Mouse (Mus musculus) heart, postnatal 4 days (tissue): ENCODE measurements around the gene Rps6ka5. TPM values are rescaled to one million over a fixed set of nuclear protein-coding genes. Genes with fewer than 3 reads are reported as not detected.

Experiments
- DNase-seq: peaks from one replicate; pipeline ENCODE4 v3.0.0; 2021
- total RNA-seq, 2 experiments: library from RNA; stranded (reverse); gene quantifications; 2 replicates each; pipeline ENCODE4 v1.2.3; 2021

Gene Rps6ka5
- total RNA-seq, 2 experiments from 2014 or later = 11.1 to 11.6 TPM

DNA sequence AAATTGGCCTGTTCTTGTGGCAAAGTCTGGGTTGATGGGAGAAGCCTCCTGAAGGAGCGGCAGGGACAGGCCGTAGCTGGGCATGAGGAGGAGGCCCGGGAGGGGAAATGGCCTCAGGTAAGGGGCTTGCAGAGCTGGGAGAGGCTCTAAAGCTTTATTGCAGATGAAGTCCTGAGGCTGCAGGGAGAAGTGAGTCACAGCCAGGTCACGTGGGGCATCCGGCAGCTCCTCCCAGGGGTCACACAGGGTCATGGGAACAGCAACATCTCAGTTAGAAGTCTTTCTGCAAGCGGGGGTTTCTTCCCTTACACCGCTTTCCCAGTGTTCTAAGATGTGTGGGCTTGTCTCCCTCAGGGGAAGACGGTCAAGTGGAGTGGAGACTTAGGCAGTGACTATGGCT, 197.6 kb downstream of the Rps6ka5 start:
- peak; percentile 76 for DNase-seq

DNA sequence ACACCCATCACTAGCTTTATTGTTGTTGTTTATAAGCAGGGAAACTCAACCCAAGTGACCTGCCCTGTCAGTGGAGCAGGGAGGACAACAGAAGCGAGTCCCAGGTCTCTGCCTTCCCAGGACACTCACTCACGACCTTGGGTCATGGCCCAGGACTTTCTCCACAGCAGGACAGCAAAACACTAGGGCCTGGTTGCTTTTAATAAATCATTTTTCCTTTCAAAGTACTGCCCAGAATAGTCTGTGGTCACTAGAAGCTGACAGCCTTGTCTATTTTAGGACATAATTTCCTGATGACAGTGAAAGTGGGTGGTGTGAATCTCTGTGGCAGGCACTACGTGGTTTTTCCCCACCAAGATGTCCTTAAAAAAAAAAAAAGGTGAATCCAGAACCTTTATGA, 198.5 kb downstream of the Rps6ka5 start:
- peak; percentile 12 for DNase-seq

DNA sequence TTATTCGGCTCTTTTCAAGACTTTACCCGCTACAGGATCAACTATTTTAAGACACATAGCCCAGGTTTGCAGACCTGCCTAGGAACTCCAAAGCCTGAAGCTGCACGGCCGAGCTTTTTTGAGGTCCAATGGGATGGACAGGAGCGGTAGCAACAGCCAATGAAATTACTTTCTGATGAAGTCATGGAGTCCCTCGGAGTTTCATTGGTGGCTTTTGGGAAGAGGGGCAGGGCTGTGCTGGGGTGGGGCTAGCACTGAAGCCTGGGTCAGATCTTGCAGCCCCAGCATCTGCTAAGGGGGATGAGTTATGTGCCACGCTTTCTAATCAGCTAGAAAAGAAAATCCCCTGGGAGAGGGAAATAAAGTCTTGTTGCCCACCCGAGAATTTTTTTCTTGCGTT, 199.0 kb downstream of the Rps6ka5 start:
- peak; percentile 83 for DNase-seq

DNA sequence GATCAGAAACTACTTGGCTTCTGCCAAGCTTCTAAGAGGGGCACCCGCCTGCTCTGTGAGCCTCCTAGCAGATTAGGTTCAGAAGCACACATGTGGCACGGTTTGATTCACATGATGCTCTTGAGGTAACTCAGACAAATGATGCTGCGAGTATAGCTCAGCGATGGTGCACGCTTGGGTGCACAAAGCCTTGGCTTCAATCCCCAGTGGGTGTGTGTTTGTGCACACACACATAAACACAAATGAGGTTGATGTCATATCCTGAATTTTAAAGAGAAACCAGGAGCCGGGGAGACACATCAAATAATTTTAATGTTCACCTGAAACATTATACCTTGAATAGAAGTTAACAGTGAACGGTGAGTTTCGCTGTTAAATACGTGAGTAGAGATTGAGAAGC, 199.5 kb downstream of the Rps6ka5 start:
- peak; percentile 13 for DNase-seq

DNA sequence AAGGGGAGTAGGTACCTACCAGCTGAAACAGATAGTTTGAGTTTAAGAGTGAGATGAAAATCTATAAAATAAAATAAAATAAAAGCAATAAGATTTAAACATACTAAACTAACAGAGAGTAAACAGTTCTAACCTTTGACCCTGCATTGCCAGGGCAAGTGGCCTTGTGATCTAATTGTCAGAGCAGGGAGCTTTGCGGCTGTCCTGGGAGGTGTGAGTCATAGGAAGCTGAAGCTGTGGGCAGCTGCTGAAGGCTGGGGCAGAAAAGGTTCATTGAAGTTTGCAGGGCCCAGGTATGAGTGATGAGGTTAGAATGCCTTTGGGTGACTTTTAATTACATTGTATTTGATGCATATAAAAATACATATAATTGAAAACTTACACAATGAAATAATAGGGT, 200.8 kb downstream of the Rps6ka5 start:
- no peak for DNase-seq

DNA sequence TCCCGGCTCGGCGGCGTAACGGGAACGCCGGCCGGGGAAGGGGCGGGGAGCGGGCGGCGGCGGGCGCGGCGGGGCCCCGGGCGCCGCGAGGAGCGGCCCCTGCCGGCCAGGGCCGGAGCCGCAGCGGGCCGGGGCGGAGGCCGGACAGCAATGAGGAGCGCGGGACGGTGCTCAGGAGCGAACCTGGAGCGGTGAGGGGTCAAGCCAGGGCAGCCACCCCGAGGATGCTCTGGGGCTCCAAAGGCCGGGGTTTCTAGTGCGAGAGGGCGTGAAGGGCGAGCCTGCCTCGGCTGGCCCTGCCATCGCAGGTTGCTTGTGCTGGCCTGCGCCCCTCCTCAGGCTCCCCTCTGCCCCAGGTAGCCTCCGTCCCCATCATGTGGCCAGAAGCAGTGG, 206.0 kb downstream of the Rps6ka5 start, which contains the start of gene Ttc7b:
Ttc7b (minus strand) TSS at position 33 of the 393 bp plus-strand sequence.
- peak; percentile 71 for DNase-seq

DNA sequence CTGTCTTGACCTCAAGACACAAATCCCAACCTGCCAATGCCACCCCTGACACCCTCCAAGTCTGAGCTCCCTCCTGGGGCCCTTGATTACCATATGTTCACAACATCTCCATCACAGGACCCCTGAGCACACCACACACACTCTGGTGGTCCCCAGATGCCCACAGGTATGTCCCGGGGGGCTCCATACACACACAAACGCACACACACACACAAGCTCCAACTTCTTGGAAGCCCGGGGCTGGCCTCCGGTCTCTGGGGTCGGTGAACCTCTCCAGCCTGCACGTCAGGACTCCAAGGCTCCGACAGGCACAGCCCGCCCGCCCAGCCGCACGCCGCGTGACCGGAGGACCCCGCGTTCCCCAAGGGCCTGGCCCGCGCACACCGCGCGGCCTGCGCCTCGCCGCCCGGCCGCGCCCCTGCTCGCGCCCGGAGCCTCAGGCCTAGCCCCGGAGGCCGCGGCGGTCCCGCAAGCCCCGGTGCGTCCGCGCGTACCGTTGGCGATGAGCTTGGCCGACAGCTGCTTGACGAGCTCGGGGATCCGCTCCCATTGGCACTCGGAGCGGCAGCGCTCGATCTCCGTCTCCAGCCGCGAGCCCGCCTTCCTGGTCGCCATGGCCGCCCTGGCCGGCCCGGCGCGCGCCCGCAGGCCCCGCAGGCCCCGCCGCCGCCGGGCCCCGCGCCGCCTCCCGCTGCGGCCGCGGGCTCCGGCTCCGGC, 206.5 kb downstream of the Rps6ka5 start:
- DNase-seq = peak; percentile 69

DNA sequence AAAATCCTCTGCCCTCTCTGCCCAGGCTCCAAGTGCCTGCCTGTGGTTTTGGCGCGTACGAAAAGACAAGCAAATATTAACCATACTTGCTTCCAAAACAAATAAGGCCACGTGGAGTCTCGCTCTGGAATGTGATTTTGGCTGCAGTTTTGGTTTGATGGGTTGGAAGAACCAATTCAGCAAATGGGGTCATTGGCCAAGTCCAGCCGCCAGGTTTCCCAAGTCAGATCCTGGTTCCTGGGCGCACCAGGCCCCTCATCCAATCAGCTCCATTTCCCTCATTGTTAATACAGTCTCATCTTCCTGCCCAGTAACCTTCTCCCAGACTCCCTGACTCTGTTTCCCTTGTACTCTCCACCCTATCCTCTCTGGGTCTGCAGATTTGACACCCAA, 207.1 kb downstream of the Rps6ka5 start:
- peak; percentile 32 for DNase-seq

DNA sequence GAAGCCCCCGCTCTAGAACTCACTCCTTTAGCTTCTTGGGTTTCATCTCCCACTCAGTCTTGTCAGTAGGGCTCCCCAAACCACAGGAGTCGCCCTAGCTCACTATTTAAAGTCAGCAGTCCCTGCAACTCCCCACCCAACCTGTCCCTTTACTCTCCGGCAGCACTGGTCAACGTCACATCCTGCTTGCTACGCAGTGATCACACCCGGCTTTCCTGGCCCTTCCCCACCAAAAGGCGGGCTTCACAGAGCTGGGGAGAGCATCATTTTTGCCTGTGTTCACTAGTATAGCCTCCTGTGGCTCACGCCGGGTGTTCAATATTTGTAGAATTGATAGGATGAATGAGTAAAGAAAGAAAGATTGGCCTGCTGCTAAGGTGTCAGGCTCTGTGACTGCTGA, 209.4 kb downstream of the Rps6ka5 start:
- no peak for DNase-seq

DNA sequence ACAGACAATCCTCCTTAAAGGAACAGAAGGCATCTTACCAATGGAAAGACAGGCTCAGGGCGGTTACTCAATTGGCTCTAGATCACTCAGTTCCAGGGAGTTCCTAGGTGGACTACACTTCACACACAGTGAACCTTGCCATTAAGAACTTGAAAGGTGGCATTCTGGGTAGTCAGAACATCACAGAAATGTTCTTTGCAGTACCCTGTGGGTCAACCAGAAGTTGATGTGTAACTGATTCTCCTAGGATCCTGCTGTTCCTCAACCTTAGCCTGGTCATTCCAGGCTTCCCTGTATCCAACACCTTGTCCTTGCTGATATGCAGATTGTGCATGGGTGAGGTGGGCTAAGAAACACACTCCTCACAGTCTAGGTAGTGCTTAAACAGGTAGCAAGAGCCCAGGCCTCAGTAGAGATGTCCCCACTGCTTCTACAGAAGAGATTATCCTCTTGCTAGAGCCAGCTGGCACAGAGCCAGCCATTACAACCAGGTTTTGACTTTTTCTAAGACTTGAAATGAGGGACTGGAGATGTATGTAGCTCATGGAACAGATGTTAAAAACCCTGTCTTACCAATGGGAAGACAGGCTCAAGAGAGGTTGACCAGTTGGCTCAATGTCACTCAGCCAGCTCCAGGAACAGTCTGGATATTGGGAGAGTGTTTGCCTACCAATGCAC, 210.5 kb downstream of the Rps6ka5 start:
- DNase-seq = no peak

DNA sequence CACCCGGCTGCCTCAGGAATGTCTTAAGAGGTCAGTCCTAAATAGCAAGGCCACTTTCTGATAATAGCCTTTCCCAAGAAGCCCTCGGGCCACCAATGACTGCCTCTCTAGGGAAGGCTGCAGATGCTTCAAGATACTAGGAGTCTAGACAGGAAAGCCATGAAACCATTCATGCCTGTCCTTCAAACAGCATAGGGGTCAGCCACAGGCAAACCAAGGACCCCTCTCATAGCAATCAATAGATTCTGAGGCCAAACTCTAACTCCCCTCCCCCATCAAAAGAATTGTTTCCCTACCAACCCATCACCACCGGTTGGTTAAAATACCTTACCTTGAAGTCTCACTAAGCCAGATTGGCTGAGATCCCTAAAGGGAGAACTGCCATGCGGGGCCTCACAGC, 211.3 kb downstream of the Rps6ka5 start:
- DNase-seq = no peak

DNA sequence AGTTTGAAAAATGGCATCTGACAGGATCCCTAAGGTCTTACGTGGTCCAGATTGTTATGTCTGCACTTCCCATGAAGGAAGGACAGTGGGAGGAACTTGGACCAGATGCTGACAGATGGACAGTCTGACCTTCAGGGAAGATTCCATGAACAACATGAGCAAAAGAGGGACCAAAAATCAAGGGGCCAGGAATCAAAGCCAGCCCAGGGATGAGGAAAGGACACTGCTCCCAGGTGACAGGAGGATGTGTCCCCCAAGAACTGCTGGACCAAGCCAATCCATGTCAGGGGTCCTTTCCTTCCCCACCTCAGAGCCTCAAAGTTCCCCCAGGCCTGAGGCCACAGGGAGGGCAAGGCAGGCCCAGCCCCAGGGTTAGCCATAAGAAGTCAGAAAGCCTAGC, 212.2 kb downstream of the Rps6ka5 start:
- no peak for DNase-seq

DNA sequence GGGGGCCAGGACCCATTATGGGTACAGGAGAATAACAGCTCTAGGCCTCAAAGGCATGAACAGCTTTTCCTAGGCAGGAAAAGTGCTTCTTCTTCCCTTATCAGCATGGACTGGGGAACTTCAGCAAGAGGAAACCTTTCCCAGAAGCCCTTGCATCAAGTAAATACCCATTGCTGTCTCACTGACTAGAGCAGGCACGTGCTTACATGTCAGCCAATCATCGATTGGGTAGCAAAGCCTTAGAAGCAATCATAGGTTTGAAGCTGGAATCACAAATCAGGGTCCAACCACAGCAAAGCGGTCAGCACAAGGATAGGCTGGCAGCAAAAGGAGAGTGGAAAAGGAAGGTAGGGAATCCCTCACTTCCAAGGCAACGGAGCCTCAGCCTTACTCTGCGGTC, 213.7 kb downstream of the Rps6ka5 start:
- DNase-seq = no peak

DNA sequence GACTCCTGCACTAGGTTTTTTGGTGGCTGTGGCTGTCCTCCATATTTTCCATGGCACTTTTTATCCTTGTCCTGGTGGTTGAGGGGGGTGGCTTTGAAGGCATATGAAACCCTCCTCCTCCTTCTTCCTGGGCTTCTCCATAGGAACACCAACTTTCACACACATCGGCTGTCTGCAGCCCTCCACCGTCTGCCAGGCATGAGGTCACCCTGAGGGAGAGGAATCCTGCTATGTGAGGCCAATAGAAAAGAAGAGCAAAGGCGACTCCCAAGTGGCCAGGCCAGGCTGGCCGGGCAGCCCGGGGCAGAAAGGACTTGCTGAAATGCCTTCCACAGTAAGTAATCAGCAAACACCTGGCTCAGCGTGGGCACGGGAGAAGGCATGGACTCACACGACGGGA, 214.1 kb downstream of the Rps6ka5 start:
- DNase-seq = peak; percentile 68

DNA sequence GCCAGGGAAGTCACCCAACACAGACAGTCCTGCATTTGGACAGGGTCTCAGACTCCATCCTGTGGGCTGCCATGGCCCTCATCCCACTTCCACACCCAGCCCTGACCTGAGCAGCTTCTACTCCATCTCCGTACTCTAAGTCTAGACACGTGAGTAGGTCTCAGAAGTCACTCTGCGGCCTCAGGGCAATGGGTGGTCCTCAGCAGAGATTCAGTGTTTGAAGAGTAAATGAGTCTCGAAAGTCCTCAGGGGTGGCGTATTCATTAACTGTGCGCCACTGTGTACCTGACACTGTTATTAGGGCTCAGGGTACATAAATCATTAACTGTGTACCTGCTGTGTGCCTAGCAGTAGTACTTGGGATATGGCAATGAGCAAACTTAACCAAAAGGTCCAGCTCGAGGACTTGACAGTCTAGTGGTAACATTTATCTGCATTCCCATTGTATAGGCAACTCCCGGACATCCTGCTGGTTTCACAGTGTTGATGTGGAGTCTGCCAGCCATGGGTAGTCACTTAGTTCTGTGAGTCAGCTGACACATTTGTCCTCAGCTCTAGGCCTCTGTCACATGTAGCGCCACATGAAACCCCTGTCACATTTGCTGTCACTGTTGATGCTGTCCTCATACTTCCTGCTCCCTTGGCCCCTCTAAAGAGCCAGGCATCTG, 217.0 kb downstream of the Rps6ka5 start:
- DNase-seq = no peak

DNA sequence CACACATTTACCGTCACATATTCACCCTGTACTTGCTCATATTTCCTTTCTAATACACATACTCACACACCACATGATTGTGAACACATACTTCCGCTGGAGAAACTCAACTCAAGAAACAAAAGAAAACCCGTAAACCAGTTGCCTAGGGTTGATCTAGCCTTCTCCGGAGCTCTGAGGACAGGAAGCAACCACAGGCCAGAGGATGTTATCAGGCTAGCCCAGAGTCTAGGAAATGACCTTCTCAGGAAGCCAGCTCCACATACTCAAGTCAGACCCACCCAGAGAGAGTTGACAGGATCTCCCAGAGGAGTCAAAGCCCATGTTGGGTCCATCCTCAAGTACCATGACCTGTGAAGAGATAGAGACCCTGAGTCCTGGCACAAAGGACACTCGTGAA, 218.1 kb downstream of the Rps6ka5 start:
- DNase-seq = no peak

DNA sequence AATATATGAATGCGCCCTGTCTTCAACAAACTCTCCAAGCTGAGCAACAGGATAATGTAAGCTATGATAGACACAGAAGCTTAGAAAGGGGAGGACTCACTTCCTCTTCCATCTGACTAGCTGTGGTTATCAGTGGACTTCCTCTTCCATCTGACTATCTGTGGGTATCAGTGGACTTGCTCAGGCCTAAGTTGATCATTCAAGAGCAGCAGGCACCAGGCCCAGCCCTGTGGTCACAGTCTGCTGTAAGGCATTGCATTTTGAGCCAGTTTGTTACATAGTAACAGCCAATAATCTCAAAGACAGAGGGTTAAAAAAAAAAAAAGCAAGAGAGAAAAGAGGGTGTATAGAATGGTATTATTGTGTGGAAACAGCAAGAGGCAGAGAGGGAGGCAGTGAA, 221.3 kb downstream of the Rps6ka5 start:
- no peak for DNase-seq

DNA sequence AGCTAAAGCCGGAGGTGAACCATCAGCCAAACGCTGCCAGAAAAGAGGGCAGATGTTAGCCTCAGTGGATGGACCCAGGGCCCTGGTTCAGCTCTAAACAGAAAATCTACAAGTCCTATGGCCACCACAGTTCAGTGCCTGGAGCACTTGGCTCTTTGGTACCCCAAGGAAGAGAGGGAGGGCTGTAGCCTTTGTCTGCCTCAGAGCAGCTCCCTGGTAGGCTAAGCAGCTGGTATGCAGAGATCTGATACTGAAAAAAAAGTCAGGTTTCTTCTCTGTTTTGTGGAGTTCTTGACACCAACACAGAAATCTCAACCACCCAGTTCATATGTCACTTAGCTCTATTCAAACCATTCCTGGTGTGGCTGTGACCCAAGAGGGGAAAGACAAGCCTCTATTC, 222.2 kb downstream of the Rps6ka5 start:
- DNase-seq = no peak

DNA sequence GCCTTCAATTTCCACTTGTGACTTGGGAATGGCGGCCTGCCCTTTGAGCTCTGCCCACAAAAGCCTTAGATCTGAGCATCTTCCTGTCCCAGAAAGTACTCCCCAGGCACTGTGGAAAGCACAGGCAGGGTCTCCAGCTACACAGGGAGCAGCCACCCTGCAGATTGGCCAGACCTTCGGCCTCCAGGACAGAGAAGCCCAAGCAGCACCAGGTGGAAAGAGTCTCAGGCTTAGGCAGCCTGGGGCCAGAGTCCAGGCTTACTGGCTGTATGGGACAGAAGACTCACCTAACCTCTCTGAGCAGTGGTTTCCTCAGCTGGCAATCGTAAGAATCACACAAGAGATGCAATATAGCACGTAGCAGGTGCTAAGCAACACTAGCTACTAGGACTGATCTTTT, 223.1 kb downstream of the Rps6ka5 start:
- DNase-seq = no peak

DNA sequence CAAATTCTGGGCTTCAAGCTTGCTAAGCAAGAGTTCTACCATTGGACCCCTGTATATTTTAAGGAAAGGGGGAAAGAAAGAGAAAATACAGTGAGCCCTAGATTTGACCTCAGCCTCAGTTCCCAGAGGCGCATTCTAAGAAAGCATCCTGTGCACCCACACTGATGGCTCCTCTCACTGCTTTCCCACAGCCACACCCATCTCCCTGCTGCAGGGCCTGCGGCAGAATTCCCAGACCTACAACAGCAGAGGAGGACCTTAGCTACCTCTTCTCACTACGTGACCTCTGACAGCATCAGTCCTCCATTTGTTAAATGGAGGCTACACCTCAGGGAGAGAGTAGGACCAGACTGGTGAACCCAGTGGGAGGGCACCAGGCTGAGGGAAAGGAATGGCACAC, 224.2 kb downstream of the Rps6ka5 start:
- DNase-seq = no peak

DNA sequence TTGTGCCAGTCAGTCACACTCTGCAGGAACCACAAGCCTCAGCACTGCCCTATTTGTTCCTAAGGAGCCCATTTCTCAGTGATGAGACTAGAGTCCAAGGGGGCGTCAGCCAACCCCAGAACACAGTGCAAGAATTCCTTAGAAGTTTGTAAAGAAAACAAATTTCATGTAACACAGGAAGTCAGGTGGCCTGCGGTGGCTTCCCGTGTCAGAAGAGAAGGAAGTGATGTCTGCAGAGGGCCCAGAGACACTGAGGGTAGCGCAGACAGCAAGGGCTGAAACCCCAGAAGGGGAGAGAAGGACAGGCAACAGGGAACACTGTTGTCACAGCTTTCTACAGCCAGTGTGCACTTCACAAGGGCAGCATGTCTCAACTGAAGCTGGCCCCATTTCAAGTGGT, 225.5 kb downstream of the Rps6ka5 start:
- no peak for DNase-seq

DNA sequence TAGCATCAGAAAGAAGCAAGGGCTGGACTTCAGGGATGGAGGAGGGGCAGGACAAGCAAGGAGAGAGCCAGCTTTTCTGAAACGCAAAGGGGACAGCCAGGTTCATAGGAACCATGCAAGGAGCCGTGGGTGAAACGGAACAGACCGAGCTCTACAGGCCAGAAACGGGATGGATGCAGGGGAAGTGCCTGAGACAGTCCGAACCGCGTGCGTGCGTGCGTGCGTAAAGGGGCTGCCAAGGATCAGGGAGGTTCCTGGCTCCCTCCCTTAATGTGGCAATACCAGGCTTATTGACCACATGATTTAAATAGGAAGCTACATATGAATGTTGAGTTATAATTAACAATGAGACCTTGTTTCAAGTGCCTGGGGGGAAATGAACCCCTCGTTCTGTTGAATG, 227.3 kb downstream of the Rps6ka5 start:
- no peak for DNase-seq
